Mouse (Mus musculus): ENCODE measurements around the gene Zfp36l2. TPM values are rescaled to one million over a fixed set of nuclear protein-coding genes. Genes with fewer than 3 reads are reported as not detected.

Zfp36l2 gene
- polyA plus RNA-seq, 1 experiment from 2014 or later = 6.4 TPM

DNA sequence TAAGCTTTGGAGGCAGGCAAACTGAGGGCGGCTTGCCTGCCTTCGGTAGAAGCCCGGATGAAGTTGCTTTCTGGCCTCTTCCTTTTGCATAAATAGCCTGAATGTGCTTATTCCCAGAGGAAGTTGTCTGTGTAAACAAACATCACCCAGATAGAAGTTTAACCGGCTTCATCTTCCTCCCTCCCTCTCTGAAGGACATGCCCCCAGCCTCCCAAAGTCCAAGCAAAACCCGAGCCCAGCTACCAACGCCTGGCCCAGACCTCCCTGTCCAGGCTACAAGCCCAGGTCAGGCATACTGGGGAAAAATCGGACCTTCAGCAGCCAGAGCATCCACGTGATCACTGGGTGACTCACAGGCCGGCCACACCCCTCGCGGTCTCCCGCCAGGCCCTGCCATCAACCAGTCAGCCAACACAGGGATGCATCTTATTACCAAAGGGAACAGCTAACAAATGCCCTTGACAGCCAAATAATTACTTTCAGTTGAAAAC is 4.4 kb downstream of the Zfp36l2 start:
- 9% methylated on average over 12 of the region's 12 CpGs for WGBS

GRCm38 (mm10) chr17:84182311-84183271 is 5.2 kb downstream of the Zfp36l2 start:
- H3K4me1 ChIP-seq (ENCODE audit: control insufficient read depth, insufficient read depth, low read length) = 0 out of 2 replicates have a peak, but pooled peaks cover 15% of the 10 kb centered on the region
- no peak overlapping the region for H3K9ac ChIP-seq (replicated peaks; ENCODE audit: low read length)
- peak overlapping the region; percentile 41 for H3K4me2 ChIP-seq (ENCODE audit: low read length)
- WGBS = 42% methylated on average over 16 of the region's 16 CpGs
- no peaks in the 10 kb centered on the region for H3K36me3 ChIP-seq (ENCODE audit: control insufficient read depth, insufficient read depth, low read length)
- no peak for ATAC-seq (ENCODE audit: low FRiP score, low TSS enrichment)
- H3K4me3 ChIP-seq (replicated peaks; ENCODE audit: low read depth, low read length) = 0 out of 2 replicates have a peak overlapping the region, but pooled peaks have one; percentile 2
- peak; percentile 17 for DNase-seq
- H3K9me3 ChIP-seq (ENCODE audit: control insufficient read depth, low read length) = no peaks in the 10 kb centered on the region
- peaks cover 7% of the 10 kb centered on the region; the same call in 1 of the 2 replicates for H3K27me3 ChIP-seq (ENCODE audit: control insufficient read depth, insufficient read depth, low read length)
- H3K27ac ChIP-seq (replicated peaks; ENCODE audit: low read depth, low read length) = peak overlapping the region; percentile 37; the same call in 1 of the 2 replicates

More for the DNA sequence above, 4.4 kb downstream of the Zfp36l2 start:
- Histone ChIP-seq H3K27ac (replicated peaks; ENCODE audit: low read depth, low read length) (no peak overlapping the region), H3K27me3 (ENCODE audit: control insufficient read depth, insufficient read depth, low read length) (peaks cover 7% of the 10 kb centered on the region; the same call in 1 of the 2 replicates), H3K4me3 (replicated peaks; ENCODE audit: low read depth, low read length) (0 out of 2 replicates have a peak overlapping the region, but pooled peaks have one; percentile 2), H3K9ac (replicated peaks; ENCODE audit: low read length) (no peak overlapping the region), H3K4me1 (ENCODE audit: control insufficient read depth, insufficient read depth, low read length) (peaks cover 15% of the 10 kb centered on the region; the same call in 1 of the 2 replicates), H3K36me3 (ENCODE audit: control insufficient read depth, insufficient read depth, low read length) (no peaks in the 10 kb centered on the region), H3K9me3 (ENCODE audit: control insufficient read depth, low read length) (no peaks in the 10 kb centered on the region), H3K4me2 (ENCODE audit: low read length) (peak overlapping the region; percentile 41)
- ATAC-seq (ENCODE audit: low FRiP score, low TSS enrichment) (no peak), DNase-seq (peak; percentile 71)

GRCm38 (mm10) chr17:84181502-84182310 is 6.0 kb downstream of the Zfp36l2 start:
- Histone ChIP-seq H3K4me2 (ENCODE audit: low read length) (no peak overlapping the region), H3K4me1 (ENCODE audit: control insufficient read depth, insufficient read depth, low read length) (0 out of 2 replicates have a peak, but pooled peaks cover 15% of the 10 kb centered on the region), H3K36me3 (ENCODE audit: control insufficient read depth, insufficient read depth, low read length) (no peaks in the 10 kb centered on the region), H3K9ac (replicated peaks; ENCODE audit: low read length) (no peak overlapping the region), H3K4me3 (replicated peaks; ENCODE audit: low read depth, low read length) (no peak overlapping the region), H3K27me3 (ENCODE audit: control insufficient read depth, insufficient read depth, low read length) (peaks cover 5% of the 10 kb centered on the region; the same call in 1 of the 2 replicates), H3K9me3 (ENCODE audit: control insufficient read depth, low read length) (no peaks in the 10 kb centered on the region), H3K27ac (replicated peaks; ENCODE audit: low read depth, low read length) (peak overlapping the region; percentile 37; the same call in 1 of the 2 replicates)
- DNase-seq (no peak), ATAC-seq (ENCODE audit: low FRiP score, low TSS enrichment) (no peak)
- WGBS = 70% methylated on average over 18 of the region's 18 CpGs

- DNase-seq = no peak
- WGBS = 51% methylated on average over 11 of the region's 11 CpGs
- Histone ChIP-seq H3K4me2 (ENCODE audit: low read length) (no peak overlapping the region), H3K4me3 (replicated peaks; ENCODE audit: low read depth, low read length) (no peak overlapping the region), H3K9me3 (ENCODE audit: control insufficient read depth, low read length) (no peaks in the 10 kb centered on the region), H3K4me1 (ENCODE audit: control insufficient read depth, insufficient read depth, low read length) (0 out of 2 replicates have a peak, but pooled peaks cover 14% of the 10 kb centered on the region), H3K27me3 (ENCODE audit: control insufficient read depth, insufficient read depth, low read length) (no peaks in the 10 kb centered on the region), H3K27ac (replicated peaks; ENCODE audit: low read depth, low read length) (no peak overlapping the region), H3K36me3 (ENCODE audit: control insufficient read depth, insufficient read depth, low read length) (no peaks in the 10 kb centered on the region), H3K9ac (replicated peaks; ENCODE audit: low read length) (no peak overlapping the region)
- ATAC-seq (ENCODE audit: low FRiP score, low TSS enrichment) = no peak
Observed at GRCm38 (mm10) chr17:84180715-84181501, 6.8 kb downstream of the Zfp36l2 start.

- H3K27ac ChIP-seq (replicated peaks; ENCODE audit: low read depth, low read length) = no peak overlapping the region
- DNase-seq = no peak
- H3K27me3 ChIP-seq (ENCODE audit: control insufficient read depth, insufficient read depth, low read length) = no peaks in the 10 kb centered on the region
- no peaks in the 10 kb centered on the region for H3K9me3 ChIP-seq (ENCODE audit: control insufficient read depth, low read length)
- H3K4me2 ChIP-seq (ENCODE audit: low read length) = no peak overlapping the region
- 0 out of 2 replicates have a peak, but pooled peaks cover 9% of the 10 kb centered on the region for H3K4me1 ChIP-seq (ENCODE audit: control insufficient read depth, insufficient read depth, low read length)
- no peaks in the 10 kb centered on the region for H3K36me3 ChIP-seq (ENCODE audit: control insufficient read depth, insufficient read depth, low read length)
- ATAC-seq (ENCODE audit: low FRiP score, low TSS enrichment) = no peak
- WGBS = 89% methylated on average over 4 of the region's 4 CpGs
- no peak overlapping the region; the same call in 1 of the 2 replicates for H3K9ac ChIP-seq (replicated peaks; ENCODE audit: low read length)
- no peak overlapping the region for H3K4me3 ChIP-seq (replicated peaks; ENCODE audit: low read depth, low read length)
Observed at GRCm38 (mm10) chr17:84179973-84180365, 7.8 kb downstream of the Zfp36l2 start.

GRCm38 (mm10) chr17:84179026-84179972 is 8.4 kb downstream of the Zfp36l2 start:
- DNase-seq (no peak), ATAC-seq (ENCODE audit: low FRiP score, low TSS enrichment) (no peak)
- Histone ChIP-seq H3K27ac (replicated peaks; ENCODE audit: low read depth, low read length) (no peak overlapping the region), H3K27me3 (ENCODE audit: control insufficient read depth, insufficient read depth, low read length) (no peaks in the 10 kb centered on the region), H3K4me2 (ENCODE audit: low read length) (no peak overlapping the region), H3K9ac (replicated peaks; ENCODE audit: low read length) (no peak overlapping the region; the same call in 1 of the 2 replicates), H3K9me3 (ENCODE audit: control insufficient read depth, low read length) (no peaks in the 10 kb centered on the region), H3K4me1 (ENCODE audit: control insufficient read depth, insufficient read depth, low read length) (0 out of 2 replicates have a peak, but pooled peaks cover 9% of the 10 kb centered on the region), H3K4me3 (replicated peaks; ENCODE audit: low read depth, low read length) (no peak overlapping the region), H3K36me3 (ENCODE audit: control insufficient read depth, insufficient read depth, low read length) (no peaks in the 10 kb centered on the region)
- WGBS = 88% methylated on average over 17 of the region's 17 CpGs

DNA sequence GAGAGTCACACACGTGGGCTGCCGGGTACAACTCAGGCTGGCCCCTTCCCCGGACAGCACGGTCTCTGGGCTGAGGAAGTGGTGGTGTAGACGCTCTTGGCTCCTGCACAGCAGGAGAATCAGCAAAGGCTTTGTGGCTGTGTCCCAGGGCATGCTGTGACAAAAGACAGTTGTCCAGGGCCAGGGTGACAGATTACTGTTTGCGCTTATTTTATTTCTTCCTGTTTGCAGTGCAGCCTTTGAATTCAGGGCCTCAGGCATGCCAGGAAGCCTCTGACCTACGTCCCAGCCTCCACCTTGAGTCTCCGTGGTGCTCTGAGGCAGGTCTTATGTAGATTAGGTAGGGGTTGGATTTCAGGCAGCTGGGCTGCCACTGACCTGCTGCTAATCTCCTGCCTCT is 10.3 kb downstream of the Zfp36l2 start:
- H3K36me3 ChIP-seq (ENCODE audit: control insufficient read depth, insufficient read depth, low read length) = no peaks in the 10 kb centered on the region
- H3K4me2 ChIP-seq (ENCODE audit: low read length) = no peak overlapping the region
- no peak overlapping the region for H3K9ac ChIP-seq (replicated peaks; ENCODE audit: low read length)
- no peak for DNase-seq
- H3K4me1 ChIP-seq (ENCODE audit: control insufficient read depth, insufficient read depth, low read length) = no peaks in the 10 kb centered on the region
- 32% methylated on average over 8 of the region's 8 CpGs for WGBS
- H3K4me3 ChIP-seq (replicated peaks; ENCODE audit: low read depth, low read length) = no peak overlapping the region
- H3K27ac ChIP-seq (replicated peaks; ENCODE audit: low read depth, low read length) = no peak overlapping the region
- no peaks in the 10 kb centered on the region for H3K27me3 ChIP-seq (ENCODE audit: control insufficient read depth, insufficient read depth, low read length)
- ATAC-seq (ENCODE audit: low FRiP score, low TSS enrichment) = no peak
- H3K9me3 ChIP-seq (ENCODE audit: control insufficient read depth, low read length) = no peaks in the 10 kb centered on the region
